Mouse (Mus musculus): ENCODE measurements around the gene Il22. TPM values are rescaled to one million over a fixed set of nuclear protein-coding genes. Genes with fewer than 3 reads are reported as not detected.
A peak's percentile ranks its signal among the peaks of the same experiment; 100 is the strongest.
"Not testable (repeated sequence)": the region's sequence is repeated elsewhere in the genome, so short reads cannot be mapped to it uniquely, and the experiment has no call there.

Il22 gene
- 0.24 and 0.31 TPM in 2 replicates for total RNA-seq (2014; rRNA removed)
- polyA plus RNA-seq (2015; fragmentation: Nextera tagmentation; extraction: Ambion mirVana): 0.54 and 0.88 TPM in 2 replicates

DNA sequence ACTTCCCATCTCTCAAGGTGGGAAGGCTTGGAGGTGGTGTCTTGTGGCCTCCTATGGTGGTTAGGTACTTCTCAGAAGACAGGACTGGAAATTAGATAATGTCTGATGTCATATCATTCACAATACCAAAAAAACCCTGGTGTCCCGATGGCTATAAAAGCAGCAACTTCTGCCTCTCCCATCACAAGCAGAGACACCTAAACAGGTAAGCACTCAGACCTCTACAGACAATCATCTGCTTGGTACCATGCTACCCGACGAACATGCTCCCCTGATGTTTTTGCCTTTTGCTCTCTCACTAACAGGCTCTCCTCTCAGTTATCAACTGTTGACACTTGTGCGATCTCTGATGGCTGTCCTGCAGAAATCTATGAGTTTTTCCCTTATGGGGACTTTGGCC, at the start of gene Il22:
Il22 (plus strand) TSS at position 301 of the 400 bp plus-strand sequence.
- Histone ChIP-seq H3K27ac (ENCODE audit: low read depth, low read length) (no peak within 1 kb of the TSS), H3K9me3 (ENCODE audit: low read length) (no peaks in the 10 kb centered on the region), H3K27me3 (ENCODE audit: insufficient read depth, low read length) (no peaks in the 10 kb centered on the region), H3K4me2 (ENCODE audit: low read depth) (no peak within 1 kb of the TSS), H3K4me3 (ENCODE audit: low read depth, low read length) (no peak within 1 kb of the TSS), H3K36me3 (ENCODE audit: insufficient read depth) (no peaks in the 10 kb centered on the region), H3K9ac (no peak within 1 kb of the TSS), H3K4me1 (ENCODE audit: insufficient read depth) (no peaks in the 10 kb centered on the region)
- WGBS: 93% methylated on average over 4 of the region's 4 CpGs
- ATAC-seq (no peak), DNase-seq (no peak)
- no peak for TF ChIP-seq CTCF (IDR thresholded peaks at IDR 0.05; ENCODE audit: low read depth)

DNA sequence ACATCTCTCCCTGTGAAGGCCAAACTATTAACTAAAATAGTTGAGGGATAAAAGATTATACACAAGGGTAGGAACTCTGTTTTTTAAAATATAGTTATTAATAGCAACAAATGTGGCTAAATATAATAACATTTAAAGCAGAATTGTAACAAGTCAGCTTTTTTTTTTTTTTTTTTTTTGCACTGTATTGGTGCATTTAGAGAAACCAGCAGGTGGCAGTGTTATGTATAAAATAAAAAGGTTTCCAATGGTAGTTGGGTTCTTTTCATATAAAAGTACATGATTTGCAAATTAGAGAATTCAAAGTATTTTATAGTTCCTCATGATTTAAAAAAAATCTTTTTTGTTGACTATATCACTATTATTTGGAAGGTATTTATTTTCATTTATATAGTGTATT, 48.8 kb upstream of the Il22 start:
- no peak for ATAC-seq
- no peak overlapping the region for H3K4me3 ChIP-seq (ENCODE audit: low read depth, low read length)
- H3K27me3 ChIP-seq (ENCODE audit: insufficient read depth, low read length): no peaks in the 10 kb centered on the region
- H3K4me2 ChIP-seq (ENCODE audit: low read depth): no peak overlapping the region
- peak; percentile 44 for TF ChIP-seq CTCF (IDR thresholded peaks at IDR 0.05; ENCODE audit: low read depth)
- peaks cover 32% of the 10 kb centered on the region for H3K36me3 ChIP-seq (ENCODE audit: insufficient read depth)
- no peaks in the 10 kb centered on the region for H3K4me1 ChIP-seq (ENCODE audit: insufficient read depth)
- H3K27ac ChIP-seq (ENCODE audit: low read depth, low read length): no peak overlapping the region
- no peaks in the 10 kb centered on the region for H3K9me3 ChIP-seq (ENCODE audit: low read length)
- no peak overlapping the region for H3K9ac ChIP-seq
- DNase-seq: peak; percentile 58

- Histone ChIP-seq H3K27me3 (ENCODE audit: insufficient read depth, low read length) (no peaks in the 10 kb centered on the region), H3K27ac (ENCODE audit: low read depth, low read length) (no peak overlapping the region), H3K4me2 (ENCODE audit: low read depth) (no peak overlapping the region), H3K36me3 (ENCODE audit: insufficient read depth) (peaks cover 37% of the 10 kb centered on the region), H3K4me1 (ENCODE audit: insufficient read depth) (no peaks in the 10 kb centered on the region), H3K9me3 (ENCODE audit: low read length) (no peaks in the 10 kb centered on the region), H3K9ac (no peak overlapping the region), H3K4me3 (ENCODE audit: low read depth, low read length) (no peak overlapping the region)
- WGBS: 77% methylated on average over 2 of the region's 2 CpGs
- DNase-seq (no peak), ATAC-seq (no peak)
- no peak for TF ChIP-seq CTCF (IDR thresholded peaks at IDR 0.05; ENCODE audit: low read depth)
These were observed 43.6 kb upstream of the Il22 start for GRCm38 (mm10) chr10:118161131-118161530.

DNA sequence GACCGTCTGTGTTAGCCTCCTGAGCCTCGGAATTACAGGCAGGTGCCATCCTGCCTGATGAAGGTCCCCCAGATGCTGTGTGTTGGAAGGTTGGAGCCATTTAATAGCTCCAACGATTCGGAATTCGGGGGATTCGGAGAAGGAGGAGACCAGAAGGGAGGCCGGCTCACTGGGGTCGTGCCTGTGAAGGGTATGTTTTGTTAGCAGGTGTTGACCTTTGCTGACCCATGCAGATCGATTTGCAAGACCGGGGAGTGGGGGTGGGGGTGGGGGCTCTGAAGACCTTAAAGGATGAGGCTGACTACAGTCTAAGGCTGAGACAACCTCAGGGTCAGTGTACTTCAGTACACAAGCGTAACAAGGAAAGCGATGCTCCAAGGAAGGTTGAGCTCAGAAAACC, 35.5 kb upstream of the Il22 start:
- no peak for TF ChIP-seq CTCF (IDR thresholded peaks at IDR 0.05; ENCODE audit: low read depth)
- Histone ChIP-seq H3K4me1 (ENCODE audit: insufficient read depth) (no peaks in the 10 kb centered on the region), H3K4me2 (ENCODE audit: low read depth) (no peak overlapping the region), H3K4me3 (ENCODE audit: low read depth, low read length) (no peak overlapping the region), H3K27me3 (ENCODE audit: insufficient read depth, low read length) (no peaks in the 10 kb centered on the region), H3K9me3 (ENCODE audit: low read length) (no peaks in the 10 kb centered on the region), H3K27ac (ENCODE audit: low read depth, low read length) (no peak overlapping the region), H3K36me3 (ENCODE audit: insufficient read depth) (peaks cover 6% of the 10 kb centered on the region; the same call in 1 of the 2 replicates), H3K9ac (no peak overlapping the region)
- DNase-seq (no peak), ATAC-seq (no peak)
- 84% methylated on average over 12 of the region's 12 CpGs for whole genome bisulfite sequencing

DNA sequence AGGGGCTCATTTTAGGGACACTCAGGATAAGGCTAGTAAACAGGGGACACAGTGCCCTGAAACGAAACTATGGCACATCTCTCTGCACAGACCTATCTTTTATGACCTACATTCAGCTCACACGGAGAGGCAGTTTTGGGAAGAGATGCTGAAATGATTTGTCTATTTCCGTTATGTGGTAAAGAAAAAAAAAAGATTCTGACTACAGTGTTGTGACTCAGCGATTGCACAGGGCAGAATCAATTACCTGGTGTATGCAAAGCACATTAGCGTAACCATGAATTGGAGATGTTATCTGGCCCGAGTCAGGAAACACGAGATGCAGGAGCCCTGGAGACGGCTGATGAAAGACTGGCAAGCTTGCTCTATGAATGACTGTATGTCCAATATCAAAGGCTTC, 32.3 kb upstream of the Il22 start:
- TF ChIP-seq CTCF (IDR thresholded peaks at IDR 0.05; ENCODE audit: low read depth): no peak
- no peaks in the 10 kb centered on the region for H3K9me3 ChIP-seq (ENCODE audit: low read length)
- no peak overlapping the region for H3K4me3 ChIP-seq (ENCODE audit: low read depth, low read length)
- DNase-seq: no peak
- no peak overlapping the region for H3K27ac ChIP-seq (ENCODE audit: low read depth, low read length)
- WGBS: 79% methylated on average over 8 of the region's 8 CpGs
- ATAC-seq: no peak
- H3K36me3 ChIP-seq (ENCODE audit: insufficient read depth): no peaks in the 10 kb centered on the region
- H3K9ac ChIP-seq: no peak overlapping the region
- H3K4me2 ChIP-seq (ENCODE audit: low read depth): no peak overlapping the region
- H3K27me3 ChIP-seq (ENCODE audit: insufficient read depth, low read length): no peaks in the 10 kb centered on the region
- no peaks in the 10 kb centered on the region for H3K4me1 ChIP-seq (ENCODE audit: insufficient read depth)

DNA sequence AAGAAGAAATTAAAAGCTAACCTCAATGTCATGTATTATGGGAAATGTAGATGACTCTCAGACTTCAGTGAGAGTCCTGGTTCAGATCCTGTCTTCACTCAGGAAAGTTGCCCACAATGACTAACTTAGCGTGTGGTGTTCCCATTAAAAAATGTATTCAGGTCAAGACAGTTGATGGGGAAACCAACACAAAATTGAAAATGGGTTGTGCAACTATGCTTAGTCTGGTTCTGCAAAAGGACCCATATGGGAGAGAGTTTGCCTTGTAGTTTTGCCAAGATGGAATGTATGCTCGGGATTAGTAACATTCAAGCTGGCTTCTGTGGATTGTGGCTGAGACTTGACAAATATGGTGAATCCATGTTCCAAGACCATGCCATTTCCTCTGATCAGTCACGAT, 31.9 kb upstream of the Il22 start:
- TF ChIP-seq CTCF (IDR thresholded peaks at IDR 0.05; ENCODE audit: low read depth): no peak
- no peak overlapping the region for H3K4me2 ChIP-seq (ENCODE audit: low read depth)

DNA sequence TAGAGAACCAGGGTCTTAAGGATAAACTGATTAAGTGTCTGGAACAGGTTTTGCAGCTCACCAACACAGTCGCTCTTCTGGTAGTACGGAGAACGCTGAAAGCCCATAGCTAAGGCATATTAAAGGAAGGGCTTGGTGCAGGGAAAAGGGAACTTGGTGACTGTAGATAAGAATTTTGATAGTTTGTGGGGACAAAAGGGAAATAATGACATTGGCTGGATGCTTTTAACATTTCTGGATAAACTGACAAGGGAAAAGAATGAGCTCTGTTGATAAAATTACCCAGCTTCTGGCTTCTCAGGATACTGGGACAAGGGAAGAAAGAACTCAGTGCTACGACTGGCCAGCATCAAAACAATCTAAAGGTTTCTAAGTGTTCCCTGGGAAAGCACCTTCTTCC, 29.2 kb upstream of the Il22 start:
- not testable (repeated sequence) for H3K36me3 ChIP-seq (ENCODE audit: insufficient read depth); DNase-seq; H3K4me2 ChIP-seq (ENCODE audit: low read depth); ATAC-seq; H3K9me3 ChIP-seq (ENCODE audit: low read length); H3K4me1 ChIP-seq (ENCODE audit: insufficient read depth); H3K27me3 ChIP-seq (ENCODE audit: insufficient read depth, low read length); H3K27ac ChIP-seq (ENCODE audit: low read depth, low read length); H3K4me3 ChIP-seq (ENCODE audit: low read depth, low read length); H3K9ac ChIP-seq
- WGBS: 89% methylated on average over 4 of the region's 4 CpGs

More for the DNA sequence above, 31.9 kb upstream of the Il22 start:
- no peak overlapping the region for H3K9ac ChIP-seq
- DNase-seq: no peak
- no peaks in the 10 kb centered on the region for H3K36me3 ChIP-seq (ENCODE audit: insufficient read depth)
- ATAC-seq: no peak
- H3K4me1 ChIP-seq (ENCODE audit: insufficient read depth): no peaks in the 10 kb centered on the region
- H3K27ac ChIP-seq (ENCODE audit: low read depth, low read length): no peak overlapping the region
- no peaks in the 10 kb centered on the region for H3K9me3 ChIP-seq (ENCODE audit: low read length)
- no peak overlapping the region for H3K4me3 ChIP-seq (ENCODE audit: low read depth, low read length)
- 79% methylated on average over 3 of the region's 3 CpGs for WGBS
- no peaks in the 10 kb centered on the region for H3K27me3 ChIP-seq (ENCODE audit: insufficient read depth, low read length)

DNA sequence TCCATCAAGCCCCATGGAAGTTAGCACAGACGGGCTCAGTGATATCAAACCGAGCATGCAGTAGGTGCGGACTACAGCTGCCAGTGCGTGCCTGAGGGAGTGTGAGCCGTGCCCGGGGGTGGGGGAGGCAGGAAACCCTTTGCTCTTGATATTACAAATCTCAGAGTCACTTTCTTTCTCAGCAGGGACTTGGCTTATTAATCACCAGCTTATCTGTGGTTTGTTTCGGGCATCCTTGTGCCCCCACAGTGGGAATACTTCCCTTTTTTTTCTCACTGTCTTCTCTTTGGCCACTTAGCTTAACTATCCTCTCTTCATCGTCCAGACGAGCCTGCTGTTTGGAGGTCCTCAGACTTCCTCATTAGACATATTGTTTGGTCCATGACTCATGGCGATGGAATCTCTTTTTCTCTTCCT, 26.0 kb upstream of the Il22 start:
- Histone ChIP-seq H3K27ac (ENCODE audit: low read depth, low read length) (no peak overlapping the region), H3K9me3 (ENCODE audit: low read length) (no peaks in the 10 kb centered on the region), H3K4me1 (ENCODE audit: insufficient read depth) (no peaks in the 10 kb centered on the region), H3K27me3 (ENCODE audit: insufficient read depth, low read length) (no peaks in the 10 kb centered on the region), H3K4me2 (ENCODE audit: low read depth) (no peak overlapping the region), H3K9ac (no peak overlapping the region), H3K4me3 (ENCODE audit: low read depth, low read length) (no peak overlapping the region), H3K36me3 (ENCODE audit: insufficient read depth) (no peaks in the 10 kb centered on the region)
- TF ChIP-seq CTCF (IDR thresholded peaks at IDR 0.05; ENCODE audit: low read depth): no peak
- DNase-seq (no peak), ATAC-seq (no peak)
- WGBS: 83% methylated on average over 10 of the region's 10 CpGs

Measured in forebrain, postnatal 0 days (tissue).